Mouse (Mus musculus): Measurements from ENCODE around the gene Dip2b. TPM values are rescaled to one million over a fixed set of nuclear protein-coding genes. Genes with fewer than 3 reads are reported as not detected.

Dip2b gene
- polyA plus RNA-seq, 1 experiment from 2014 or later, result 5.0 TPM

DNA sequence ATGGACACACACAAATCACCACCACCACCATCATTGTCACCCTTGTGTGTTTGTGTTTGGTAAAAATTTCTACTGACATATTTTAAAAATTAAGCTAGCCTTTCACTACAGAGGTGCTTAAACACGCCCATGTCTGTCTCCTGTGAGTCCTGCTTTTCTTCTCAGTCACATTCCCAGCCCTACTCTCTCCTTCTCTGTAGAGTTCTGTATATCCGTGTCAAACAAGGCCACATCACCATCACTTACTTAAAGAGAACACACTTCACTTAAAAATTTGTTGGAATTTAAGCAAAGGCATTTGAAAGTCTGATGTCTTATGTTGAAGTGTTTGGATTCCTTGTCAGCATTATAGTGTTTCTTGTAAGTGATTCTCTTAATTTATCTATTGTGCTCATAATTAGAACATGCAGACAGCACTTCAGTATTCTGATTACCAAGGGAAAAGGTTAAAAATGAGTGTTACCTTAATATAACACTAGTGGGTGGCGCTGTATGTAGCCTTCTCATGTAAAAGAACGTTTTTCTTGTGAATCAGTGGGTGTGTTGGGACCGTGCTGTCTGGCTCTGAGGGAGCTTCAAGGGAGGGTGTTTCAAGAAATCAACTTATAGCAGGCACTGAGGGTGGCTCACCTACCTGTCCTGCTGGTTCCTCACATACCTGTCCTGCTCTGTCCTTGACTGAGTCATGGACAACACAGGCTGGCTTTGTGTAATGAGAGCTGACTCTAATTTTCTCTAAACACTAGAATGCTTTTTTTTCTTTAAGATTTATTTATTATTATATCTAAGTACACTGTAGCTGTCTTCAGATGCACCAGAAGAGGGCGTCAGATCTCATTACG, 58.3 kb downstream of the Dip2b start:
- Histone ChIP-seq H3K36me3 (ENCODE audit: control insufficient read depth, insufficient read depth) (no peaks in the 10 kb centered on the region; the same call in 1 of the 2 replicates), H3K4me2 (replicated peaks; ENCODE audit: low read depth) (no peak overlapping the region), H3K9ac (ENCODE audit: low read depth, low read length) (no peak overlapping the region), H3K27ac (ENCODE audit: low read depth, low read length) (no peak overlapping the region), H3K9me3 (ENCODE audit: control insufficient read depth) (no peaks in the 10 kb centered on the region), H3K27me3 (replicated peaks; ENCODE audit: control insufficient read depth, insufficient read depth, low read length) (no peaks in the 10 kb centered on the region), H3K4me3 (ENCODE audit: low read depth, low read length) (no peak overlapping the region), H3K4me1 (replicated peaks; ENCODE audit: control insufficient read depth, insufficient read depth, low read length) (0 out of 2 replicates have a peak, but pooled peaks cover 9% of the 10 kb centered on the region)
- no peak for TF ChIP-seq CTCF (IDR thresholded peaks at IDR 0.05; ENCODE audit: low read depth)
- no peak for ATAC-seq
- WGBS, result 74% methylated on average over 7 of the region's 7 CpGs

DNA sequence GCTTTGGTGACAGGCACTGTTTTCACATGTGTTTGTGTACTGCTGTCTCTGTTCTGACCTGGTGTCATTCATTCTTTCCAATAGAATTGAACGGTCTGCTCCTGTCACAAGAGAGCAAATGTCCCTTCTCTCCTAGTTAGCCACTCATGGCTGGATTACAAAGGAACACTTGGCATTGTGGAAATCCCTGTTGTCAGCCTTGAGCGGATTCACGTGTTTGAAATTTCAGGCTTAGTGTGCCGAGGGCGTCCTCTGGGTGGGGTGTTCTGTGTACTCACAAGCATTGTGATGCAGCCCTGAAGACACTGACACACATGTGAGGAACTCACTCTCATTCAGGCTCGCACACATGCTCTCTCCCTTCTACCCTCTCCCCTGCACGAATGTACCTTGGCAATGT, 61.9 kb downstream of the Dip2b start:
- TF ChIP-seq CTCF (IDR thresholded peaks at IDR 0.05; ENCODE audit: low read depth), result no peak
- H3K36me3 ChIP-seq (ENCODE audit: control insufficient read depth, insufficient read depth), result no peaks in the 10 kb centered on the region; the same call in 1 of the 2 replicates
- 80% methylated on average over 7 of the region's 7 CpGs for WGBS

GRCm38 (mm10) chr15:100101206-100101605, 62.7 kb downstream of the Dip2b start:
- no peak overlapping the region for H3K27ac ChIP-seq (ENCODE audit: low read depth, low read length)

More for the DNA sequence above, 61.9 kb downstream of the Dip2b start:
- no peak overlapping the region for H3K9ac ChIP-seq (ENCODE audit: low read depth, low read length)
- H3K4me1 ChIP-seq (replicated peaks; ENCODE audit: control insufficient read depth, insufficient read depth, low read length), result 0 out of 2 replicates have a peak, but pooled peaks cover 4% of the 10 kb centered on the region
- no peak overlapping the region for H3K4me3 ChIP-seq (ENCODE audit: low read depth, low read length)
- ATAC-seq, result no peak
- H3K9me3 ChIP-seq (ENCODE audit: control insufficient read depth), result no peaks in the 10 kb centered on the region
- no peaks in the 10 kb centered on the region for H3K27me3 ChIP-seq (replicated peaks; ENCODE audit: control insufficient read depth, insufficient read depth, low read length)
- H3K27ac ChIP-seq (ENCODE audit: low read depth, low read length), result no peak overlapping the region
- no peak overlapping the region for H3K4me2 ChIP-seq (replicated peaks; ENCODE audit: low read depth)

GRCm38 (mm10) chr15:100104126-100104525, 65.7 kb downstream of the Dip2b start:
- 94% methylated on average over 2 of the region's 2 CpGs for WGBS
- TF ChIP-seq CTCF (IDR thresholded peaks at IDR 0.05; ENCODE audit: low read depth), result no peak

More at GRCm38 (mm10) chr15:100101206-100101605, 62.7 kb downstream of the Dip2b start:
- 0 out of 2 replicates have a peak, but pooled peaks cover 4% of the 10 kb centered on the region for H3K4me1 ChIP-seq (replicated peaks; ENCODE audit: control insufficient read depth, insufficient read depth, low read length)
- no peaks in the 10 kb centered on the region; the same call in 1 of the 2 replicates for H3K36me3 ChIP-seq (ENCODE audit: control insufficient read depth, insufficient read depth)
- ATAC-seq, result no peak
- H3K9me3 ChIP-seq (ENCODE audit: control insufficient read depth), result no peaks in the 10 kb centered on the region
- H3K27me3 ChIP-seq (replicated peaks; ENCODE audit: control insufficient read depth, insufficient read depth, low read length), result no peaks in the 10 kb centered on the region
- H3K4me3 ChIP-seq (ENCODE audit: low read depth, low read length), result no peak overlapping the region
- H3K4me2 ChIP-seq (replicated peaks; ENCODE audit: low read depth), result no peak overlapping the region
- no peak overlapping the region for H3K9ac ChIP-seq (ENCODE audit: low read depth, low read length)
- no peak for TF ChIP-seq CTCF (IDR thresholded peaks at IDR 0.05; ENCODE audit: low read depth)

GRCm38 (mm10) chr15:100108071-100108782, 69.8 kb downstream of the Dip2b start:
- no peak overlapping the region for H3K4me2 ChIP-seq (replicated peaks; ENCODE audit: low read depth)
- H3K9me3 ChIP-seq (ENCODE audit: control insufficient read depth), result no peaks in the 10 kb centered on the region
- ATAC-seq, result no peak
- 85% methylated on average over 18 of the region's 18 CpGs for WGBS
- no peak overlapping the region for H3K27ac ChIP-seq (ENCODE audit: low read depth, low read length)
- H3K4me1 ChIP-seq (replicated peaks; ENCODE audit: control insufficient read depth, insufficient read depth, low read length), result peaks cover 17% of the 10 kb centered on the region
- no peaks in the 10 kb centered on the region for H3K36me3 ChIP-seq (ENCODE audit: control insufficient read depth, insufficient read depth)
- H3K4me3 ChIP-seq (ENCODE audit: low read depth, low read length), result no peak overlapping the region
- H3K9ac ChIP-seq (ENCODE audit: low read depth, low read length), result no peak overlapping the region
- no peaks in the 10 kb centered on the region for H3K27me3 ChIP-seq (replicated peaks; ENCODE audit: control insufficient read depth, insufficient read depth, low read length)
- TF ChIP-seq CTCF (IDR thresholded peaks at IDR 0.05; ENCODE audit: low read depth), result no peak

More at GRCm38 (mm10) chr15:100104126-100104525, 65.7 kb downstream of the Dip2b start:
- Histone ChIP-seq H3K4me2 (replicated peaks; ENCODE audit: low read depth) (no peak overlapping the region), H3K9me3 (ENCODE audit: control insufficient read depth) (no peaks in the 10 kb centered on the region), H3K4me3 (ENCODE audit: low read depth, low read length) (no peak overlapping the region), H3K27ac (ENCODE audit: low read depth, low read length) (no peak overlapping the region), H3K27me3 (replicated peaks; ENCODE audit: control insufficient read depth, insufficient read depth, low read length) (no peaks in the 10 kb centered on the region), H3K9ac (ENCODE audit: low read depth, low read length) (no peak overlapping the region), H3K4me1 (replicated peaks; ENCODE audit: control insufficient read depth, insufficient read depth, low read length) (peaks cover 4% of the 10 kb centered on the region; the same call in 1 of the 2 replicates), H3K36me3 (ENCODE audit: control insufficient read depth, insufficient read depth) (no peaks in the 10 kb centered on the region; the same call in 1 of the 2 replicates)
- no peak for ATAC-seq

GRCm38 (mm10) chr15:100109916-100110315, 71.5 kb downstream of the Dip2b start:
- Histone ChIP-seq H3K36me3 (ENCODE audit: control insufficient read depth, insufficient read depth) (no peaks in the 10 kb centered on the region), H3K4me3 (ENCODE audit: low read depth, low read length) (no peak overlapping the region), H3K9ac (ENCODE audit: low read depth, low read length) (no peak overlapping the region), H3K4me1 (replicated peaks; ENCODE audit: control insufficient read depth, insufficient read depth, low read length) (peaks cover 22% of the 10 kb centered on the region), H3K27ac (ENCODE audit: low read depth, low read length) (no peak overlapping the region), H3K4me2 (replicated peaks; ENCODE audit: low read depth) (no peak overlapping the region), H3K27me3 (replicated peaks; ENCODE audit: control insufficient read depth, insufficient read depth, low read length) (no peaks in the 10 kb centered on the region), H3K9me3 (ENCODE audit: control insufficient read depth) (no peaks in the 10 kb centered on the region)
- ATAC-seq, result no peak
- TF ChIP-seq CTCF (IDR thresholded peaks at IDR 0.05; ENCODE audit: low read depth), result no peak
- WGBS, result 80% methylated on average over 3 of the region's 3 CpGs

Data from intestine, postnatal 0 days (tissue).